Mouse (Mus musculus): ENCODE data around the gene Elmo1. TPM values are rescaled to one million over a fixed set of nuclear protein-coding genes. Genes with fewer than 3 reads are reported as not detected.

Elmo1 gene
- polyA plus RNA-seq, 1 experiment = 0.40 TPM

- Histone ChIP-seq H3K36me3 (ENCODE audit: control insufficient read depth, insufficient read depth) (no peaks in the 10 kb centered on the region), H3K27me3 (ENCODE audit: control insufficient read depth, insufficient read depth, insufficient read length) (no peaks in the 10 kb centered on the region), H3ac (ENCODE audit: control insufficient read depth, insufficient read length) (no peak overlapping the region), H3K79me2 (ENCODE audit: control insufficient read depth, insufficient read depth) (no peaks in the 10 kb centered on the region), H3K4me3 (no peak overlapping the region), H3K4me2 (ENCODE audit: low read depth) (no peak overlapping the region)
- TF ChIP-seq TCF12 (IDR thresholded peaks at IDR 0.05; ENCODE audit: insufficient read depth, poor library complexity, severe bottlenecking) (no peak), MYOD1 (IDR thresholded peaks at IDR 0.05; ENCODE audit: control insufficient read depth in 1 of 3, insufficient read length in 2 of 3, low read depth in 2 of 3) (no peak), POLR2AphosphoS2 (IDR thresholded peaks at IDR 0.05; ENCODE audit: insufficient read length, low read depth) (no peak), POLR2A (IDR thresholded peaks at IDR 0.05; ENCODE audit: insufficient read length, low read depth) (no peak), CEBPB (IDR thresholded peaks at IDR 0.05; ENCODE audit: insufficient read depth, poor library complexity, severe bottlenecking) (no peak), MAX (IDR thresholded peaks at IDR 0.05; ENCODE audit: low read depth) (no peak), MYOG (IDR thresholded peaks at IDR 0.05; ENCODE audit: control insufficient read depth in 1 of 3, insufficient read depth in 1 of 3, insufficient read length in 2 of 3, low read depth in 2 of 3) (no peak), TCF3 (IDR thresholded peaks at IDR 0.05; ENCODE audit: insufficient read length, low read depth) (no peak), SRF (IDR thresholded peaks at IDR 0.05; ENCODE audit: control insufficient read depth, insufficient read length, low read depth) (no peak), REST (IDR thresholded peaks at IDR 0.05; ENCODE audit: insufficient read depth, insufficient read length) (no peak), USF1 (IDR thresholded peaks at IDR 0.05; ENCODE audit: low read depth) (no peak), E2F4 (IDR thresholded peaks at IDR 0.05; ENCODE audit: insufficient read depth) (no peak)
Measured at GRCm38 (mm10) chr13:20606891-20607290, 516.5 kb downstream of the Elmo1 start.

- H3K79me2 ChIP-seq (ENCODE audit: control insufficient read depth, insufficient read depth) = no peaks in the 10 kb centered on the region
- H3K27me3 ChIP-seq (ENCODE audit: control insufficient read depth, insufficient read depth, insufficient read length) = no peaks in the 10 kb centered on the region
- TF ChIP-seq MYOG (IDR thresholded peaks at IDR 0.05; ENCODE audit: control insufficient read depth in 1 of 3, insufficient read depth in 1 of 3, insufficient read length in 2 of 3, low read depth in 2 of 3) = no peak
- H3K36me3 ChIP-seq (ENCODE audit: control insufficient read depth, insufficient read depth) = no peaks in the 10 kb centered on the region
- no peak overlapping the region for H3ac ChIP-seq (ENCODE audit: control insufficient read depth, insufficient read length)
- H3K4me2 ChIP-seq (ENCODE audit: low read depth) = no peak overlapping the region
- no peak overlapping the region for H3K4me3 ChIP-seq
Measured at GRCm38 (mm10) chr13:20609003-20609688, 518.8 kb downstream of the Elmo1 start.

- Histone ChIP-seq H3K79me2 (ENCODE audit: control insufficient read depth, insufficient read depth) (no peaks in the 10 kb centered on the region), H3ac (ENCODE audit: control insufficient read depth, insufficient read length) (no peak overlapping the region), H3K4me3 (no peak overlapping the region), H3K27me3 (ENCODE audit: control insufficient read depth, insufficient read depth, insufficient read length) (no peaks in the 10 kb centered on the region), H3K4me2 (ENCODE audit: low read depth) (no peak overlapping the region), H3K36me3 (ENCODE audit: control insufficient read depth, insufficient read depth) (no peaks in the 10 kb centered on the region)
- TF ChIP-seq E2F4 (IDR thresholded peaks at IDR 0.05; ENCODE audit: insufficient read depth) (no peak), MAX (IDR thresholded peaks at IDR 0.05; ENCODE audit: low read depth) (no peak), SRF (IDR thresholded peaks at IDR 0.05; ENCODE audit: control insufficient read depth, insufficient read length, low read depth) (no peak), MYOD1 (IDR thresholded peaks at IDR 0.05; ENCODE audit: control insufficient read depth in 1 of 3, insufficient read length in 2 of 3, low read depth in 2 of 3) (no peak)
Measured at GRCm38 (mm10) chr13:20615596-20616469, 525.4 kb downstream of the Elmo1 start.

- Histone ChIP-seq H3K27me3 (ENCODE audit: control insufficient read depth, insufficient read depth, insufficient read length) (no peaks in the 10 kb centered on the region), H3K36me3 (ENCODE audit: control insufficient read depth, insufficient read depth) (no peaks in the 10 kb centered on the region), H3ac (ENCODE audit: control insufficient read depth, insufficient read length) (no peak overlapping the region), H3K79me2 (ENCODE audit: control insufficient read depth, insufficient read depth) (no peaks in the 10 kb centered on the region), H3K4me2 (ENCODE audit: low read depth) (no peak overlapping the region), H3K4me3 (no peak overlapping the region)
- no peak for TF ChIP-seq TCF12 (IDR thresholded peaks at IDR 0.05; ENCODE audit: insufficient read depth, poor library complexity, severe bottlenecking)
- TF ChIP-seq REST (IDR thresholded peaks at IDR 0.05; ENCODE audit: insufficient read depth, insufficient read length) = no peak
- TF ChIP-seq MYOD1 (IDR thresholded peaks at IDR 0.05; ENCODE audit: control insufficient read depth in 1 of 3, insufficient read length in 2 of 3, low read depth in 2 of 3) = no peak
- no peak for TF ChIP-seq USF1 (IDR thresholded peaks at IDR 0.05; ENCODE audit: low read depth)
- TF ChIP-seq TCF3 (IDR thresholded peaks at IDR 0.05; ENCODE audit: insufficient read length, low read depth) = no peak
- no peak for TF ChIP-seq MAX (IDR thresholded peaks at IDR 0.05; ENCODE audit: low read depth)
- no peak for TF ChIP-seq POLR2A (IDR thresholded peaks at IDR 0.05; ENCODE audit: insufficient read length, low read depth)
- TF ChIP-seq POLR2AphosphoS2 (IDR thresholded peaks at IDR 0.05; ENCODE audit: insufficient read length, low read depth) = no peak
- no peak for TF ChIP-seq SRF (IDR thresholded peaks at IDR 0.05; ENCODE audit: control insufficient read depth, insufficient read length, low read depth)
- no peak for TF ChIP-seq E2F4 (IDR thresholded peaks at IDR 0.05; ENCODE audit: insufficient read depth)
- TF ChIP-seq MYOG (IDR thresholded peaks at IDR 0.05; ENCODE audit: control insufficient read depth in 1 of 3, insufficient read depth in 1 of 3, insufficient read length in 2 of 3, low read depth in 2 of 3) = no peak
- TF ChIP-seq CEBPB (IDR thresholded peaks at IDR 0.05; ENCODE audit: insufficient read depth, poor library complexity, severe bottlenecking) = no peak
Measured at GRCm38 (mm10) chr13:20619946-20620345, 529.5 kb downstream of the Elmo1 start.
